Mouse (Mus musculus): ENCODE measurements around the gene Cyp2w1.

GRCm38 (mm10) chr5:139394399-139394798, 42.0 kb downstream of the Cyp2w1 start:
- TF ChIP-seq GATA1 (IDR thresholded peaks at IDR 0.05; ENCODE audit: low read length) (no peak), TAL1 (IDR thresholded peaks at IDR 0.05; ENCODE audit: low read length) (no peak)

Measured in erythroblast, embryonic 14.5 days (primary cell).